Mouse (Mus musculus) CH12.LX (cell line): ENCODE results near the gene Gm11099. TPM values are rescaled to one million over a fixed set of nuclear protein-coding genes. Genes with fewer than 3 reads are reported as not detected.

ENCODE experiments used
- DNase-seq: peaks from one replicate; pipeline ENCODE4 v3.0.0-alpha.2; 2013; ENCODE audit errors: extremely low read depth
- H3K27ac ChIP-seq: 2 replicates; pipeline ENCODE4 v1.5.1; 2012; ENCODE audit warnings: low read depth, mild to moderate bottlenecking, control low read depth, moderate library complexity; ENCODE audit not compliant: insufficient read depth
- H3K27me3 ChIP-seq: replicated peaks from 2 replicates; pipeline ENCODE3; 2012; ENCODE audit warnings: inconsistent platforms
- H3K36me3 ChIP-seq, 2 experiments: replicated peaks in 1 of 2; 2 replicates each; pipeline versions ENCODE3 to v1.6.1; 2012; ENCODE audit warnings: inconsistent platforms in 1 of 2, low read length in 1 of 2, mild to moderate bottlenecking in 1 of 2, mixed read lengths in 1 of 2, moderate library complexity in 1 of 2; ENCODE audit not compliant: control insufficient read depth in 1 of 2, insufficient read depth in 1 of 2
- H3K4me1 ChIP-seq, 2 experiments: 2 replicates each; pipeline ENCODE4 v1.6.1; 2012; ENCODE audit warnings: inconsistent platforms in 1 of 2, moderate library complexity in 1 of 2; ENCODE audit not compliant: insufficient read depth in 2 of 2, control insufficient read depth in 1 of 2
- H3K4me2 ChIP-seq: 2 replicates; pipeline ENCODE4 v1.6.1; 2012; ENCODE audit warnings: low read depth, mild to moderate bottlenecking, control low read depth; ENCODE audit not compliant: poor library complexity, insufficient read depth, severe bottlenecking
- H3K4me3 ChIP-seq, 3 experiments: fragments of 150-350 bp in 1 of 3; sonication (generic) in 1 of 3; replicated peaks in 1 of 3; 2 replicates each; pipeline versions ENCODE3 to v1.5.1; 2011 to 2012; ENCODE audit warnings: low read depth in 2 of 3, low read length in 2 of 3, mild to moderate bottlenecking in 2 of 3, moderate library complexity in 2 of 3, control low read depth in 1 of 3, improper control_type of control experiment in 1 of 3, inconsistent platforms in 1 of 3, mixed read lengths in 1 of 3; ENCODE audit not compliant: poor library complexity in 1 of 3
- H3K79me2 ChIP-seq: replicated peaks from 2 replicates; pipeline ENCODE4 v1.6.1; 2012; ENCODE audit warnings: mild to moderate bottlenecking, moderate library complexity; ENCODE audit not compliant: control insufficient read depth, poor library complexity, insufficient read depth, severe bottlenecking; ENCODE audit errors: extremely low read depth
- H3K9ac ChIP-seq: 2 replicates; pipeline ENCODE4 v1.6.1; 2012; ENCODE audit warnings: low read depth, mild to moderate bottlenecking, control low read depth, moderate library complexity; ENCODE audit not compliant: insufficient read depth
- H3K9me3 ChIP-seq: replicated peaks from 2 replicates; pipeline ENCODE3; 2012; ENCODE audit warnings: low read length, inconsistent platforms, mixed read lengths
- CHD1 ChIP-seq: IDR thresholded peaks from 2 replicates; pipeline ENCODE4 v1.6.1; 2012; ENCODE audit warnings: low read depth, low read length, improper control_type of control experiment, inconsistent platforms
- CTCF ChIP-seq, 2 experiments: IDR thresholded peaks in 1 of 2; conservative IDR thresholded peaks in 1 of 2; 2 replicates each; pipeline ENCODE4 v1.5.1; 2011 to 2012; ENCODE audit warnings: low read depth in 2 of 2, low read length in 2 of 2, improper control_type of control experiment in 1 of 2, inconsistent platforms in 1 of 2, mild to moderate bottlenecking in 1 of 2, moderate library complexity in 1 of 2
- E2F4 ChIP-seq: IDR thresholded peaks from 2 replicates; pipeline ENCODE4 v1.6.1; 2011; ENCODE audit warnings: low read depth, low read length, improper control_type of control experiment; ENCODE audit not compliant: insufficient replicate concordance
- EP300 ChIP-seq: IDR thresholded peaks from 2 replicates; pipeline ENCODE4 v1.6.1; 2011; ENCODE audit warnings: low read length, improper control_type of control experiment
- IRF4 ChIP-seq: IDR thresholded peaks from 2 replicates; pipeline ENCODE4 v1.6.1; 2014; ENCODE audit warnings: low read depth, mild to moderate bottlenecking, inconsistent platforms, low read length, improper control_type of control experiment
- JUN ChIP-seq: IDR thresholded peaks from 2 replicates; pipeline ENCODE4 v1.6.1; 2011; ENCODE audit warnings: low read depth, mild to moderate bottlenecking, low read length, improper control_type of control experiment, moderate library complexity; ENCODE audit not compliant: insufficient read depth
- MAZ ChIP-seq: IDR thresholded peaks from 2 replicates; pipeline ENCODE4 v1.6.1; 2012; ENCODE audit warnings: low read depth, mild to moderate bottlenecking, inconsistent platforms, low read length, improper control_type of control experiment, moderate library complexity
- MXI1 ChIP-seq: IDR thresholded peaks from 2 replicates; pipeline ENCODE4 v1.6.1; 2011; ENCODE audit warnings: mild to moderate bottlenecking, low read depth, low read length, improper control_type of control experiment
- MYC ChIP-seq: IDR thresholded peaks from 2 replicates; pipeline ENCODE4 v1.6.1; 2011; ENCODE audit warnings: low read depth, mild to moderate bottlenecking, improper control_type of control experiment, low read length
- NRF1 ChIP-seq: IDR thresholded peaks from 2 replicates; pipeline ENCODE4 v1.6.1; 2014; ENCODE audit warnings: low read depth, mild to moderate bottlenecking, inconsistent platforms, low read length, improper control_type of control experiment, moderate library complexity
- POLR2A ChIP-seq: IDR thresholded peaks from 2 replicates; pipeline ENCODE4 v1.6.1; 2011; ENCODE audit warnings: low read depth, mild to moderate bottlenecking, improper control_type of control experiment, low read length
- SIN3A ChIP-seq: IDR thresholded peaks from 2 replicates; pipeline ENCODE4 v1.6.1; 2012; ENCODE audit warnings: low read length, improper control_type of control experiment, inconsistent platforms
- SMC3 ChIP-seq: IDR thresholded peaks from 2 replicates; pipeline ENCODE4 v1.6.1; 2011; ENCODE audit warnings: low read depth, low read length, improper control_type of control experiment
- TCF12 ChIP-seq: IDR thresholded peaks from 2 replicates; pipeline ENCODE4 v1.6.1; 2014; ENCODE audit warnings: low read depth, mild to moderate bottlenecking, inconsistent platforms, low read length, improper control_type of control experiment
- USF2 ChIP-seq: conservative IDR thresholded peaks from 2 replicates; pipeline ENCODE4 v1.6.1; 2011; ENCODE audit warnings: low read depth, low read length, improper control_type of control experiment
- ZKSCAN1 ChIP-seq: IDR thresholded peaks from 2 replicates; pipeline ENCODE4 v1.6.1; 2012; ENCODE audit warnings: low read depth, inconsistent platforms, low read length, improper control_type of control experiment, borderline replicate concordance
- dilution Hi-C: fragments of 300-500 bp; cut with MboI; formaldehyde crosslinking; loops from 2 replicates; pipeline ENCODE4 v1.14.3; 2020; ENCODE audit warnings: low sequenced_read_pairs; ENCODE audit not compliant: extremely low pct_unique_long_range_greater_than_20kb, extremely low pct_ligation_motif_present
- in situ Hi-C: fragments of 300-500 bp; cut with MboI; formaldehyde crosslinking; loops from 3 replicates; pipeline ENCODE4 v1.14.3; 2019; ENCODE audit warnings: low sequenced_read_pairs, low pct_ligation_motif_present, low pct_unique_long_range_greater_than_20kb, mixed read lengths
- polyA plus RNA-seq: library from polyadenylated mRNA; unstranded; fragments of >175 nt; gene quantifications from 2 replicates; pipeline ENCODE4 v1.2.1, GENCODE M21; 2012; ENCODE audit warnings: low read depth; ENCODE audit not compliant: insufficient read length
- total RNA-seq, 2 experiments: library from RNA; depleted of rRNA; stranded (reverse); fragments of 300-350 nt in 1 of 2; fragments of >200 nt in 1 of 2; gene quantifications; 2 replicates each; pipeline ENCODE4 v1.2.3; 2012 to 2014

The Gm11099 gene
- total and polyA plus RNA-seq, 3 experiments = not detected

DNA sequence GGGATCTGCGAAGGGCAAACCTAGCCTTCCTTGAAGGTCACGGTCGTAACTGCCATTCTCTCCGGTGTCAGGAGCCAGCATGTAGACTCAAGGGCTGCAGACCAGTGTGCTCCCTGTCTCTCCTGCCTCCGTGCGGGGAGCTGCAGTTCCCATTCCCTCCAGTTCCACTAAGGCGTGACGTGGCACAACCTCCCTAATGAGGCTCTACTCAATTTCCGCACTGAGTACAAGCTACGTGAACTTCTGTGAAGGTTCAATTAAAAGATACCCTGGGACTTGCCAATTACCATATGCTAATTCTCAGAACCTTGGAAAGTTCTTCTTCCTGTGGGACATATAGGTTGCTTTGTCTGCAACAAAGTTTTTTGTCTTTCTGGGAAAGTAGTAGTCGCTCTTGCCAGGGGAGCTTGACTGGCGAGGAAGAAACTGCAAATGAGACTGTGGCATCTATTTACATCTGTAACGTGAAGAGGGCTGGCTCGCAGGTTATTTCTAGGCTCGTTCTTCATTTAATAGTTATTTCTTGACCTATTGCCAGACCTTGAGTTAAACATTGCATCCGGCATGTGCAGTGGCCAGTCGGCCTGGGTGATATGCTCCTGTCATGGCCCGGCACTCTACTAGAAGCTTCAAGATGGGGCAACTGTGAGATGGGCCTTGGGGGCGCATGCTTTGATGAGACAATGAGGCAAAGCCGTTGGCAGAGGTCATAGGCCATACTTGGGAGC is 26.8 kb upstream of the Gm11099 start:
- no peak overlapping the region for H3K4me3 ChIP-seq
- H3K36me3 ChIP-seq = no peaks in the 10 kb centered on the region
- in situ Hi-C loops = no loop called here

DNA sequence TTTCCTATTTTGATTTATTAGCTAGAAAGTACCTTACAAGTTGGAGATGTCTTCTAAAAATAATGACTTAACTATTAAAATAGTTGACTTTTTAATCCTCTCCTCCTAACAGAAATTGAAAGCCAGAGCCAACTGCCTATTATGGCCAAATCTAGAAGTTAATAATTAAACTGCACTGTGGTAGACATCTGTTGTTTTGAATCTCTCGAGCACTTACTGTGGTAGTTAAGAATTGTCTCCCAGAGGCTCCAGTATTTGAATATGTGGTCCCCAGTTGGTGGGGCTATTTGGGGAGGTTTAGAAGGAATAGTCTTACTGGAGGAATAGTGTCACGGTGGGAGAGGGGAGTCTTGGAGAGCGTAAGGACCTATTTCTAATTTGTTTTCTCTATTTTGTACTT is 18.2 kb upstream of the Gm11099 start:
- in situ Hi-C loops (no loop called here), dilution Hi-C loops (no loop called here)
- Histone ChIP-seq H3K9ac (no peak overlapping the region), H3K4me2 (no peak overlapping the region), H3K4me3 (no peak overlapping the region), H3K27ac (no peak overlapping the region), H3K27me3 (no peaks in the 10 kb centered on the region), H3K79me2 (no peaks in the 10 kb centered on the region), H3K4me1 (no peaks in the 10 kb centered on the region), H3K36me3 (no peaks in the 10 kb centered on the region), H3K9me3 (peaks cover 69% of the 10 kb centered on the region)
- no peak for DNase-seq
- no peak for TF ChIP-seq SMC3
- TF ChIP-seq IRF4 = no peak
- no peak for TF ChIP-seq MAZ
- no peak for TF ChIP-seq NRF1

More for the DNA sequence above, 26.8 kb upstream of the Gm11099 start:
- no peak overlapping the region for H3K9ac ChIP-seq
- H3K79me2 ChIP-seq = no peaks in the 10 kb centered on the region
- H3K4me1 ChIP-seq = no peaks in the 10 kb centered on the region
- DNase-seq = no peak
- no peak overlapping the region for H3K27ac ChIP-seq
- no peaks in the 10 kb centered on the region for H3K27me3 ChIP-seq
- H3K4me2 ChIP-seq = no peak overlapping the region
- no peak for TF ChIP-seq TCF12
- H3K9me3 ChIP-seq = peaks cover 73% of the 10 kb centered on the region
- dilution Hi-C loops = no loop called here

DNA sequence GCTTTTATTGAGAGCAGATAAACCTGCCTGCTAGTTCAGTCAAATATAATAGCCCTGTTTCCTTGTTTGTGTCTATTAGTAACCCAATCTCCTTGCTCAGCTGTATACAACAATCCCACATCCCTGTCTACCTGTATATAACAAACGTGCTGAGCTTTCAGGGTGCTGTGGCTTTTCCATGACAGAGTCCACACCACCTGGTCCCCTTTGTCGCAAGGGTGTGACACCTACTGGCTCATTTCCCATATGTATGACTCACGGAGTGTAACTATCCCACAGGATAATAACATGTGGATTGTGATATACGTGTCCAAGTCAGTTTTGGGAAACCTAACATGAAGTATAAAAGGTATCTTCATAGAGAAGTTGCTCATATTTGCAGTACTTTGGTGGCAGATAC is 16.8 kb upstream of the Gm11099 start:
- H3K9ac ChIP-seq = no peak overlapping the region
- H3K27ac ChIP-seq = no peak overlapping the region
- no peaks in the 10 kb centered on the region for H3K36me3 ChIP-seq
- peaks cover 67% of the 10 kb centered on the region for H3K9me3 ChIP-seq
- H3K4me2 ChIP-seq = no peak overlapping the region
- no peaks in the 10 kb centered on the region for H3K79me2 ChIP-seq
- H3K4me1 ChIP-seq = no peaks in the 10 kb centered on the region
- DNase-seq = no peak
- in situ Hi-C loops (no loop called here), dilution Hi-C loops (no loop called here)
- no peak overlapping the region for H3K4me3 ChIP-seq
- TF ChIP-seq E2F4 (no peak), NRF1 (no peak), SIN3A (no peak), ZKSCAN1 (no peak), JUN (no peak), POLR2A (no peak), SMC3 (no peak), MXI1 (no peak), CTCF (conservative IDR thresholded peaks at IDR 0.05 in 1 of 2, IDR thresholded peaks at IDR 0.05 in 1 of 2; ENCODE audit: low read depth in 2 of 2, low read length in 2 of 2) (no peak), EP300 (no peak), USF2 (no peak), MYC (no peak), IRF4 (no peak), TCF12 (no peak), CHD1 (no peak)
- TF ChIP-seq, all 38 proteins: peak for 0
- H3K27me3 ChIP-seq = no peaks in the 10 kb centered on the region
